Mouse (Mus musculus): Measurements from ENCODE around the gene Gabpb2. TPM values are rescaled to one million over a fixed set of nuclear protein-coding genes. Genes with fewer than 3 reads are reported as not detected.
"Not testable (repeated sequence)": the region's sequence is repeated elsewhere in the genome, so short reads cannot be mapped to it uniquely, and the experiment has no call there.

Gabpb2 gene
- polyA plus RNA-seq, 1 experiment from 2014 or later = 4.8 TPM

GRCm38 (mm10) chr3:95141474-95141873 is 76.2 kb downstream of the Gabpb2 start:
- Histone ChIP-seq H3K4me1 (ENCODE audit: control insufficient read depth, insufficient read depth, low read length) (no peaks in the 10 kb centered on the region), H3K27me3 (ENCODE audit: control insufficient read depth, insufficient read depth, low read length) (no peaks in the 10 kb centered on the region), H3K4me3 (ENCODE audit: low read depth, low read length) (no peak overlapping the region), H3K9ac (ENCODE audit: low read length) (no peak overlapping the region), H3K27ac (ENCODE audit: low read depth, low read length) (no peak overlapping the region), H3K4me2 (ENCODE audit: low read depth) (no peak overlapping the region), H3K9me3 (ENCODE audit: control insufficient read depth, low read length) (no peaks in the 10 kb centered on the region), H3K36me3 (ENCODE audit: control insufficient read depth, insufficient read depth, low read length) (peaks cover 4% of the 10 kb centered on the region)
- DNase-seq (ENCODE audit: low spot score) (no peak), ATAC-seq (ENCODE audit: insufficient read depth, low FRiP score, low TSS enrichment) (no peak)
- 96% methylated on average over 9 of the region's 9 CpGs for WGBS

GRCm38 (mm10) chr3:95140795-95141194 is 76.9 kb downstream of the Gabpb2 start:
- Histone ChIP-seq H3K27ac (ENCODE audit: low read depth, low read length) (no peak overlapping the region), H3K4me3 (ENCODE audit: low read depth, low read length) (no peak overlapping the region), H3K4me2 (ENCODE audit: low read depth) (no peak overlapping the region), H3K9ac (ENCODE audit: low read length) (no peak overlapping the region), H3K36me3 (ENCODE audit: control insufficient read depth, insufficient read depth, low read length) (peaks cover 4% of the 10 kb centered on the region), H3K4me1 (ENCODE audit: control insufficient read depth, insufficient read depth, low read length) (no peaks in the 10 kb centered on the region), H3K9me3 (ENCODE audit: control insufficient read depth, low read length) (no peaks in the 10 kb centered on the region), H3K27me3 (ENCODE audit: control insufficient read depth, insufficient read depth, low read length) (no peaks in the 10 kb centered on the region)
- WGBS = 86% methylated on average over 6 of the region's 6 CpGs
- no peak for DNase-seq (ENCODE audit: low spot score)
- ATAC-seq (ENCODE audit: insufficient read depth, low FRiP score, low TSS enrichment) = no peak

GRCm38 (mm10) chr3:95140289-95140595 is 77.5 kb downstream of the Gabpb2 start:
- Histone ChIP-seq H3K9ac (ENCODE audit: low read length) (no peak overlapping the region), H3K4me1 (ENCODE audit: control insufficient read depth, insufficient read depth, low read length) (no peaks in the 10 kb centered on the region; the same call in 1 of the 2 replicates), H3K27me3 (ENCODE audit: control insufficient read depth, insufficient read depth, low read length) (no peaks in the 10 kb centered on the region), H3K4me2 (ENCODE audit: low read depth) (no peak overlapping the region), H3K36me3 (ENCODE audit: control insufficient read depth, insufficient read depth, low read length) (peaks cover 4% of the 10 kb centered on the region), H3K27ac (ENCODE audit: low read depth, low read length) (no peak overlapping the region), H3K4me3 (ENCODE audit: low read depth, low read length) (no peak overlapping the region), H3K9me3 (ENCODE audit: control insufficient read depth, low read length) (no peaks in the 10 kb centered on the region)
- ATAC-seq (ENCODE audit: insufficient read depth, low FRiP score, low TSS enrichment) (no peak), DNase-seq (ENCODE audit: low spot score) (no peak)
- 65% methylated on average over 18 of the region's 18 CpGs for WGBS

GRCm38 (mm10) chr3:95139586-95140288 is 78.0 kb downstream of the Gabpb2 start:
- Histone ChIP-seq H3K4me2 (ENCODE audit: low read depth) (no peak overlapping the region), H3K36me3 (ENCODE audit: control insufficient read depth, insufficient read depth, low read length) (peaks cover 4% of the 10 kb centered on the region), H3K9ac (ENCODE audit: low read length) (no peak overlapping the region), H3K9me3 (ENCODE audit: control insufficient read depth, low read length) (no peaks in the 10 kb centered on the region), H3K27ac (ENCODE audit: low read depth, low read length) (no peak overlapping the region), H3K27me3 (ENCODE audit: control insufficient read depth, insufficient read depth, low read length) (no peaks in the 10 kb centered on the region), H3K4me3 (ENCODE audit: low read depth, low read length) (no peak overlapping the region), H3K4me1 (ENCODE audit: control insufficient read depth, insufficient read depth, low read length) (peaks cover 3% of the 10 kb centered on the region; the same call in 1 of the 2 replicates)
- WGBS = 72% methylated on average over 25 of the region's 25 CpGs
- DNase-seq (ENCODE audit: low spot score) (no peak), ATAC-seq (ENCODE audit: insufficient read depth, low FRiP score, low TSS enrichment) (no peak)

- Histone ChIP-seq H3K4me3 (ENCODE audit: low read depth, low read length) (no peak overlapping the region), H3K36me3 (ENCODE audit: control insufficient read depth, insufficient read depth, low read length) (peaks cover 4% of the 10 kb centered on the region), H3K27me3 (ENCODE audit: control insufficient read depth, insufficient read depth, low read length) (no peaks in the 10 kb centered on the region), H3K9ac (ENCODE audit: low read length) (no peak overlapping the region), H3K27ac (ENCODE audit: low read depth, low read length) (no peak overlapping the region), H3K4me1 (ENCODE audit: control insufficient read depth, insufficient read depth, low read length) (peaks cover 3% of the 10 kb centered on the region; the same call in 1 of the 2 replicates), H3K4me2 (ENCODE audit: low read depth) (no peak overlapping the region), H3K9me3 (ENCODE audit: control insufficient read depth, low read length) (no peaks in the 10 kb centered on the region)
- DNase-seq (ENCODE audit: low spot score) (no peak), ATAC-seq (ENCODE audit: insufficient read depth, low FRiP score, low TSS enrichment) (no peak)
- WGBS = 94% methylated on average over 3 of the region's 3 CpGs
These were observed 81.4 kb downstream of the Gabpb2 start for GRCm38 (mm10) chr3:95136336-95136735.

GRCm38 (mm10) chr3:95135433-95136052 is 82.2 kb downstream of the Gabpb2 start:
- no peak overlapping the region for H3K4me3 ChIP-seq (ENCODE audit: low read depth, low read length)
- no peaks in the 10 kb centered on the region for H3K9me3 ChIP-seq (ENCODE audit: control insufficient read depth, low read length)
- ATAC-seq (ENCODE audit: insufficient read depth, low FRiP score, low TSS enrichment) (no peak), DNase-seq (ENCODE audit: low spot score) (no peak)
- 92% methylated on average over 7 of the region's 7 CpGs for WGBS
- H3K27me3 ChIP-seq (ENCODE audit: control insufficient read depth, insufficient read depth, low read length) = no peaks in the 10 kb centered on the region
- no peak overlapping the region for H3K27ac ChIP-seq (ENCODE audit: low read depth, low read length)
- H3K4me2 ChIP-seq (ENCODE audit: low read depth) = peak overlapping the region; percentile 38; the same call in 1 of the 2 replicates
- peaks cover 3% of the 10 kb centered on the region for H3K36me3 ChIP-seq (ENCODE audit: control insufficient read depth, insufficient read depth, low read length)
- H3K4me1 ChIP-seq (ENCODE audit: control insufficient read depth, insufficient read depth, low read length) = peaks cover 3% of the 10 kb centered on the region; the same call in 1 of the 2 replicates
- H3K9ac ChIP-seq (ENCODE audit: low read length) = no peak overlapping the region

- H3K9me3 ChIP-seq (ENCODE audit: control insufficient read depth, low read length) = no peaks in the 10 kb centered on the region
- WGBS = 30% methylated on average over 6 of the region's 6 CpGs
- H3K4me1 ChIP-seq (ENCODE audit: control insufficient read depth, insufficient read depth, low read length) = peaks cover 5% of the 10 kb centered on the region; the same call in 1 of the 2 replicates
- DNase-seq (ENCODE audit: low spot score) = no peak
- peak overlapping the region; percentile 38 for H3K4me2 ChIP-seq (ENCODE audit: low read depth)
- H3K27me3 ChIP-seq (ENCODE audit: control insufficient read depth, insufficient read depth, low read length) = no peaks in the 10 kb centered on the region
- no peaks in the 10 kb centered on the region for H3K36me3 ChIP-seq (ENCODE audit: control insufficient read depth, insufficient read depth, low read length)
- no peak overlapping the region for H3K9ac ChIP-seq (ENCODE audit: low read length)
- H3K27ac ChIP-seq (ENCODE audit: low read depth, low read length) = no peak overlapping the region
- no peak for ATAC-seq (ENCODE audit: insufficient read depth, low FRiP score, low TSS enrichment)
- peak overlapping the region; percentile 23 for H3K4me3 ChIP-seq (ENCODE audit: low read depth, low read length)
These were observed 82.7 kb downstream of the Gabpb2 start for GRCm38 (mm10) chr3:95135023-95135422.

- not testable (repeated sequence) for H3K4me3 ChIP-seq (ENCODE audit: low read depth, low read length); DNase-seq (ENCODE audit: low spot score); H3K27ac ChIP-seq (ENCODE audit: low read depth, low read length); H3K36me3 ChIP-seq (ENCODE audit: control insufficient read depth, insufficient read depth, low read length); H3K4me2 ChIP-seq (ENCODE audit: low read depth); H3K9ac ChIP-seq (ENCODE audit: low read length); H3K27me3 ChIP-seq (ENCODE audit: control insufficient read depth, insufficient read depth, low read length); H3K9me3 ChIP-seq (ENCODE audit: control insufficient read depth, low read length)
- peak; percentile 37 for ATAC-seq (ENCODE audit: insufficient read depth, low FRiP score, low TSS enrichment)
- no CpG with 5 or more reads among the region's 12 CpGs for WGBS
- H3K4me1 ChIP-seq (ENCODE audit: control insufficient read depth, insufficient read depth, low read length) = peaks cover 11% of the 10 kb centered on the region
These were observed 83.6 kb downstream of the Gabpb2 start for GRCm38 (mm10) chr3:95134133-95134532.

GRCm38 (mm10) chr3:95133680-95134101 is 84.0 kb downstream of the Gabpb2 start, which contains the start of the genes Scnm1 and Lysmd1:
Gene Scnm1, minus strand, starts transcription at chr3:95134011.
Gene Lysmd1, plus strand, starts transcription at chr3:95134088.
- Histone ChIP-seq H3K9me3 (ENCODE audit: control insufficient read depth, low read length) (no peaks in the 10 kb centered on the region), H3K36me3 (ENCODE audit: control insufficient read depth, insufficient read depth, low read length) (no peaks in the 10 kb centered on the region), H3K27ac (ENCODE audit: low read depth, low read length) (no peak within 1 kb of the TSS), H3K4me1 (ENCODE audit: control insufficient read depth, insufficient read depth, low read length) (peaks cover 12% of the 10 kb centered on the region), H3K27me3 (ENCODE audit: control insufficient read depth, insufficient read depth, low read length) (no peaks in the 10 kb centered on the region), H3K9ac (ENCODE audit: low read length) (peak within 1 kb of the TSS; percentile 73), H3K4me2 (ENCODE audit: low read depth) (peak within 1 kb of the TSS; percentile 66), H3K4me3 (ENCODE audit: low read depth, low read length) (peak within 1 kb of the TSS; percentile 60)
- under 1% methylated on average over 20 of the region's 20 CpGs for WGBS
- ATAC-seq (ENCODE audit: insufficient read depth, low FRiP score, low TSS enrichment) (peak; percentile 87), DNase-seq (ENCODE audit: low spot score) (peak; percentile 92)
